Mouse (Mus musculus) neural tube, embryonic 12.5 days (tissue): ENCODE results near the gene Dars. TPM values are rescaled to one million over a fixed set of nuclear protein-coding genes. Genes with fewer than 3 reads are reported as not detected.

Experiments
- ATAC-seq: fragments of 200-750 bp; cut with Nextera tagmentation; 2 replicates; pipeline ENCODE4 v1.8.0; 2017; ENCODE audit warnings: low read depth, mild to moderate bottlenecking, moderate TSS enrichment, moderate library complexity; ENCODE audit not compliant: low FRiP score
- H3K27ac ChIP-seq: fragments of 300-500 bp; sonication (generic); 2 replicates; pipeline ENCODE4 v1.5.1; 2016
- H3K27me3 ChIP-seq: fragments of 300-500 bp; sonication (generic); replicated peaks from 2 replicates; pipeline ENCODE4 v1.6.1; 2016; ENCODE audit warnings: mild to moderate bottlenecking
- H3K36me3 ChIP-seq: fragments of 300-500 bp; sonication (generic); 2 replicates; pipeline ENCODE4 v1.6.1; 2016; ENCODE audit warnings: mild to moderate bottlenecking
- H3K4me1 ChIP-seq: fragments of 300-500 bp; sonication (generic); 2 replicates; pipeline ENCODE4 v1.6.1; 2016
- H3K4me2 ChIP-seq: fragments of 300-500 bp; sonication (generic); replicated peaks from 2 replicates; pipeline ENCODE4 v1.6.1; 2016; ENCODE audit warnings: mild to moderate bottlenecking
- H3K4me3 ChIP-seq: fragments of 300-500 bp; sonication (generic); 2 replicates; pipeline ENCODE4 v1.5.1; 2016
- H3K9ac ChIP-seq: fragments of 300-500 bp; sonication (generic); 2 replicates; pipeline ENCODE4 v1.6.1; 2016; ENCODE audit warnings: mild to moderate bottlenecking
- H3K9me3 ChIP-seq: fragments of 300-500 bp; sonication (generic); 2 replicates; pipeline ENCODE4 v1.6.1; 2016; ENCODE audit warnings: mild to moderate bottlenecking
- WGBS: fragments of 180-500 bp; shearing (Covaris S2); methylation state at CpG from one replicate; pipeline ENCODE4 v1.1.7; 2016; 5-methylcytosine and 5-hydroxymethylcytosine counted together
- polyA plus RNA-seq: library from polyadenylated mRNA; unstranded; fragments of >200 nt; fragmentation: Nextera tagmentation; extraction: Ambion mirVana; gene quantifications from 2 replicates; pipeline ENCODE4 v1.2.1, GENCODE M21; 2016

Gene Dars
- polyA plus RNA-seq = 179 and 185 TPM in 2 replicates

GRCm38 (mm10) chr1:128416584-128417532 lies at the start of gene Dars:
Gene Dars (minus strand): TSS chr1:128417368.
- peak within 1 kb of the TSS; percentile 91 for H3K9ac ChIP-seq
- 0 out of 2 replicates have a peak, but pooled peaks cover 3% of the 10 kb centered on the region for H3K4me1 ChIP-seq
- no peaks in the 10 kb centered on the region for H3K9me3 ChIP-seq
- H3K4me2 ChIP-seq = peak within 1 kb of the TSS; percentile 71
- H3K36me3 ChIP-seq = peaks cover 9% of the 10 kb centered on the region
- peak; percentile 95 for ATAC-seq
- under 1% methylated on average over 67 of the region's 68 CpGs for WGBS
- peak within 1 kb of the TSS; percentile 81 for H3K4me3 ChIP-seq
- H3K27me3 ChIP-seq = no peaks in the 10 kb centered on the region
- H3K27ac ChIP-seq = peak within 1 kb of the TSS; percentile 83

GRCm38 (mm10) chr1:128466828-128467227 lies 49.7 kb upstream of the Dars start:
- Histone ChIP-seq H3K36me3 (no peaks in the 10 kb centered on the region), H3K27ac (no peak overlapping the region), H3K9me3 (no peaks in the 10 kb centered on the region), H3K4me3 (no peak overlapping the region), H3K9ac (no peak overlapping the region), H3K4me1 (0 out of 2 replicates have a peak, but pooled peaks cover under 1% of the 10 kb centered on the region), H3K27me3 (no peaks in the 10 kb centered on the region), H3K4me2 (no peak overlapping the region)
- WGBS = 61% methylated on average over 1 of the region's 1 CpGs
- ATAC-seq = no peak

DNA sequence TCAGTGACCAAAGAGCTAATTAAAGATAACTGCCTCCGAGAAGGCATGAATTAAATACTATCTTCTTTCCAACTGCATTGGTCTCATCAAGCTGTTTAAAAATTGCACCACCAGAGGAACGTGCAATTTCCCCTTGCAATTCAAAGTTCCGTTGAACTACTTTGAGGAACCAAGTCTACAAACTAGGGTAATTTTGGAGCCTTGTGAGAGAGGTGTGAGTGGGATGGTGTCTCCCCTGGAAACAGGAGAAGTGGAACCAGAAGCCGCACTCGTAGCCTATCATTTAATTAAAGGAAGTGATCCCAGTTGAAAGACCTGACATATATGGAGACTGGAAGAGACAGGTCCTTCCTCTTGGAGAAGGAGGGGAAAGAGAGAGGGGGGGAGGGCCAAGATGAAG lies 46.3 kb upstream of the Dars start:
- H3K36me3 ChIP-seq = no peaks in the 10 kb centered on the region
- no peak overlapping the region for H3K4me2 ChIP-seq
- no peaks in the 10 kb centered on the region for H3K9me3 ChIP-seq
- no peak overlapping the region for H3K9ac ChIP-seq
- H3K27ac ChIP-seq = no peak overlapping the region
- no peak for ATAC-seq
- WGBS = 87% methylated on average over 5 of the region's 5 CpGs
- no peaks in the 10 kb centered on the region for H3K4me1 ChIP-seq
- H3K4me3 ChIP-seq = no peak overlapping the region
- no peaks in the 10 kb centered on the region for H3K27me3 ChIP-seq

DNA sequence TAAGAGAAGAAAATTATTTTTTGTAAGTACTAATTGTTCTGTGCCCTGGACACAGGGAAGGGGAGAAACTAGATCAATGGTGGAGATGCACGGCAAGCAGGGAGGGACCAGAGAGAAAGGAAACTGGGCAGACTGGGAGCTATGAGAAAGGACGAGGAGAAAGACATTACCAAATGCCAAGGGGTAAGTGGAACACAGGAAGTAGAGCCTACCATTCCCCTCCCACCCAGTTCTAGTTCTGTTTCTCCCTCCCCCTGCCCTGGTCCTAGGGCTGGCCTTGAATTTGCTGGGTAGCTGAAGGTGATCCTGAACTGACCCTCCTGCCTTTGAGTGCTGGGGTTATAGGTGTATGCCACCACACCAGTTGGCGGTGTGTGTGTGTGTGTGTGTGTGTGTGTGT lies 45.2 kb upstream of the Dars start:
- H3K4me3 ChIP-seq = no peak overlapping the region
- H3K27me3 ChIP-seq = no peaks in the 10 kb centered on the region
- H3K4me2 ChIP-seq = no peak overlapping the region
- 0 out of 2 replicates have a peak, but pooled peaks cover 2% of the 10 kb centered on the region for H3K4me1 ChIP-seq
- H3K36me3 ChIP-seq = no peaks in the 10 kb centered on the region
- no peak overlapping the region for H3K9ac ChIP-seq
- no peak for ATAC-seq
- no peaks in the 10 kb centered on the region for H3K9me3 ChIP-seq
- H3K27ac ChIP-seq = no peak overlapping the region
- 68% methylated on average over 3 of the region's 3 CpGs for WGBS

DNA sequence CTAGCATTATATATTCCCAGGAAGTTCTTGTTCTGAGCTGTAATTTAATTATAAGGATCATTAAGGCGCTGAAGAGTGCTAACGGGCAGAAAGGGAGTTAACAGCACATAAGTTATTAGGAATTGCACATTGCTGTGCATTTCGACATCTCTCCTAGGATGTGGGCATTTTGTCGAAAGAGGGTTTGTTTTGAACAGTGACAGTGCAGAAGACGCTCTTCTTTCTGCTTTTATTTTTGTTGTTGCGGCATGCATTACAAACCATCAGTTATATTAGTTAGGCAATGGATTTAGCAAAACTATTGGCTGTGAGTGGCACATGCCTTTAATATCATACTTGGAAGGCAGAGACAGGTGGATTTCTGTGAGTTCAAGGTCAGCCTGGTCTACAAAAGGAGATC lies 43.6 kb upstream of the Dars start:
- ATAC-seq = no peak
- Histone ChIP-seq H3K4me1 (0 out of 2 replicates have a peak, but pooled peaks cover 6% of the 10 kb centered on the region), H3K4me2 (no peak overlapping the region), H3K4me3 (no peak overlapping the region), H3K9me3 (no peaks in the 10 kb centered on the region), H3K27ac (no peak overlapping the region), H3K27me3 (no peaks in the 10 kb centered on the region), H3K9ac (no peak overlapping the region), H3K36me3 (no peaks in the 10 kb centered on the region)
- WGBS = 81% methylated on average over 6 of the region's 6 CpGs

- Histone ChIP-seq H3K9me3 (no peaks in the 10 kb centered on the region), H3K4me1 (0 out of 2 replicates have a peak, but pooled peaks cover 6% of the 10 kb centered on the region), H3K4me2 (no peak overlapping the region), H3K27ac (no peak overlapping the region), H3K4me3 (no peak overlapping the region), H3K36me3 (no peaks in the 10 kb centered on the region), H3K27me3 (no peaks in the 10 kb centered on the region), H3K9ac (no peak overlapping the region)
- ATAC-seq = no peak
- WGBS = 52% methylated on average over 1 of the region's 1 CpGs
These were observed 42.3 kb upstream of the Dars start for GRCm38 (mm10) chr1:128459439-128459838.

- Histone ChIP-seq H3K27me3 (no peaks in the 10 kb centered on the region), H3K9ac (no peak overlapping the region), H3K27ac (no peak overlapping the region), H3K4me3 (no peak overlapping the region), H3K4me2 (no peak overlapping the region), H3K36me3 (no peaks in the 10 kb centered on the region), H3K4me1 (0 out of 2 replicates have a peak, but pooled peaks cover 6% of the 10 kb centered on the region), H3K9me3 (no peaks in the 10 kb centered on the region)
- ATAC-seq = no peak
- WGBS = 80% methylated on average over 3 of the region's 3 CpGs
These were observed 41.8 kb upstream of the Dars start for GRCm38 (mm10) chr1:128459011-128459410.

- Histone ChIP-seq H3K27ac (no peak overlapping the region), H3K4me3 (no peak overlapping the region), H3K4me2 (peak overlapping the region; percentile 18; the same call in 1 of the 2 replicates), H3K9ac (no peak overlapping the region), H3K9me3 (no peaks in the 10 kb centered on the region), H3K36me3 (no peaks in the 10 kb centered on the region), H3K4me1 (0 out of 2 replicates have a peak, but pooled peaks cover 6% of the 10 kb centered on the region), H3K27me3 (no peaks in the 10 kb centered on the region)
- 52% methylated on average over 18 of the region's 18 CpGs for WGBS
- no peak; the same call in 1 of the 2 replicates for ATAC-seq
These were observed 39.8 kb upstream of the Dars start for GRCm38 (mm10) chr1:128456844-128457445.

DNA sequence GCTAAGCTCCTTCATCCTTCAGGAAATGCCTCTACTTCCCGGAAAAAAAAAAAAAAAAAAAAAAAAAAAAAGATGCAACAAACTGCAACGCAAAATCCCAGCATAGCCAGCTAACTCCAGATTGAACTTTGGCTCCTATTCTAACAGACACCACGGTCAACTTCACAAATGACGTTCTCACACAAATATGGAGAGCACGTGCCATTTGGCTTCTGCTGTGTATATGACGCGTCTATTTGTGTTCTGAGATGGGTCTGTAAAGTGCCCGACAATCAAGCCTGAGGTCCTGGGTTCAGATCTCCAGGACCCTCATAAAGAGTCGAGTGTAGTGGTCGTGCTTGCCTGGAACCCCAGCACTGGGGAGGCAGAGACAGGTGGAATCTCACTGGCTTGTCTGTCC lies 39.1 kb upstream of the Dars start:
- Histone ChIP-seq H3K9me3 (no peaks in the 10 kb centered on the region), H3K4me1 (0 out of 2 replicates have a peak, but pooled peaks cover 6% of the 10 kb centered on the region), H3K36me3 (no peaks in the 10 kb centered on the region), H3K27ac (no peak overlapping the region), H3K27me3 (no peaks in the 10 kb centered on the region), H3K4me2 (no peak overlapping the region), H3K4me3 (no peak overlapping the region), H3K9ac (no peak overlapping the region)
- 90% methylated on average over 10 of the region's 10 CpGs for WGBS
- no peak for ATAC-seq

DNA sequence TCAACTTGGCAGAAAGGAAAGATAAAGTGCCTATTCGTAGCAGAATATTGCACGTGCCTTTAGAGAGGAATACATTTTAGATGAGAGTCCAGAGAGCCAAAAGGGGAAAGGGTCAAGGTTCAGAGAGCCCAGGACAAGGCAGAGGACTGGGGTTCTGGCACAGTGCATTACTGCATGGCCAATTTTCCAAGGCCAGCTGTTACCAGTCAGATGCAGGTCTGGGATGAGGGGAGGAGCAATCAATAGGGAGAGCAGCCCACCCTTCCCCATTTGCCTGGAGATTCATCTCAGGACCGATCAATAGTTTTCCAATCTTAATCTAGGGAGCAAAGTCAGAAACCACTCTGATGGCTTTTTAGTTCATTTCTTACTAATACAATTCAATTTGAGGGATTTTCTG lies 35.0 kb upstream of the Dars start:
- ATAC-seq = no peak
- H3K9ac ChIP-seq = no peak overlapping the region
- H3K9me3 ChIP-seq = no peaks in the 10 kb centered on the region
- WGBS = 77% methylated on average over 3 of the region's 3 CpGs
- no peaks in the 10 kb centered on the region for H3K36me3 ChIP-seq
- no peak overlapping the region for H3K27ac ChIP-seq
- no peaks in the 10 kb centered on the region for H3K27me3 ChIP-seq
- H3K4me2 ChIP-seq = no peak overlapping the region
- H3K4me1 ChIP-seq = 0 out of 2 replicates have a peak, but pooled peaks cover 2% of the 10 kb centered on the region
- no peak overlapping the region for H3K4me3 ChIP-seq

DNA sequence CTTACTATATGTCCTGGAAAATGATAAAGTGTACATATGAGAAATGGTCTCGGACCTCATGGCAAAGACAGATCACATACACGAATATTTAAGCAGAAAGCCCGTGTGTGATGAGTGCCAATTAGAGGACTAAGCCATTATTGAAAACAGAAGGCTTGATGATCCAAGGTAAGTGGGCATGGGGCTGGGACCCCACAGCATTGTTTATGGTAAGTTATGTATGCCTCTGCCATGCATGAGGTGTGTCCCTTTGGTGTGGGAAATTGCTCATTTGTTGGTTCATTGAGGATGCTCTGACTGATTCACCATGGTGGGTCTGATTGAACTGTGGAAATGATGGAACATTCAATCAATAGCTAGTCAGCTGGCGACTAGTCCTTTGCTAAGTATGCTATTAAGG lies 34.0 kb upstream of the Dars start:
- WGBS = 76% methylated on average over 4 of the region's 4 CpGs

GRCm38 (mm10) chr1:128447206-128447902 lies 30.2 kb upstream of the Dars start:
- no peak overlapping the region for H3K9ac ChIP-seq
- no peaks in the 10 kb centered on the region for H3K36me3 ChIP-seq
- no peak overlapping the region for H3K4me3 ChIP-seq
- ATAC-seq = no peak
- H3K27me3 ChIP-seq = no peaks in the 10 kb centered on the region
- 87% methylated on average over 7 of the region's 7 CpGs for WGBS
- H3K4me2 ChIP-seq = no peak overlapping the region
- H3K4me1 ChIP-seq = no peaks in the 10 kb centered on the region
- H3K27ac ChIP-seq = no peak overlapping the region
- no peaks in the 10 kb centered on the region for H3K9me3 ChIP-seq

More for the DNA sequence above, 34.0 kb upstream of the Dars start:
- no peaks in the 10 kb centered on the region for H3K4me1 ChIP-seq
- no peaks in the 10 kb centered on the region for H3K9me3 ChIP-seq
- no peak for ATAC-seq
- no peak overlapping the region for H3K4me2 ChIP-seq
- no peak overlapping the region for H3K4me3 ChIP-seq
- no peak overlapping the region for H3K27ac ChIP-seq
- H3K9ac ChIP-seq = no peak overlapping the region
- H3K36me3 ChIP-seq = no peaks in the 10 kb centered on the region
- H3K27me3 ChIP-seq = no peaks in the 10 kb centered on the region
